Mouse (Mus musculus): ENCODE measurements at regions not wholly inside any gene's neighbourhood (a gene's known extent, or its start where the extent isn't known, plus 50 kb on each side); places are given as distances from the start of the nearest gene placed in this dataset.

DNA sequence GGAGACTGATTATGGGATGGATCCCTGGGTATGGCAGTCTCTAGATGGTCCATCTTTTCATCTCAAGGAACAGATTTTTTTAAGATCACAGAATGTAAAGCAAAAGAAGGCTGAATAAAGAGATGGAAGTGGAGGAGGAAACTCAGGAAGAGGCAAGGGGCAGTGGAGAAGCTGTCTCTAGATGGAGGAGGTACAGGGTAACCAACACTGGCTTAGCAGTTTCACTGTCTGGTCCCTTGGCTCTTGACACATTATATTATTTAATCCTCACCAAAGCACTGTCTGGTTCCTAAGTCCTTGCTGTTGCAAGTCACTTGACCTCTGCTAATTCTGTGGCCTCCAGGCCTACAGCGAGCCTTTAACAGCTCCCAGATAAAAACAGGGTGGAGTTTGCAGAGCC is 154.6 kb upstream of the Marcks start:
- DNase-seq = no peak
- intact Hi-C loops (cut with DNase I) = no loop called here

DNA sequence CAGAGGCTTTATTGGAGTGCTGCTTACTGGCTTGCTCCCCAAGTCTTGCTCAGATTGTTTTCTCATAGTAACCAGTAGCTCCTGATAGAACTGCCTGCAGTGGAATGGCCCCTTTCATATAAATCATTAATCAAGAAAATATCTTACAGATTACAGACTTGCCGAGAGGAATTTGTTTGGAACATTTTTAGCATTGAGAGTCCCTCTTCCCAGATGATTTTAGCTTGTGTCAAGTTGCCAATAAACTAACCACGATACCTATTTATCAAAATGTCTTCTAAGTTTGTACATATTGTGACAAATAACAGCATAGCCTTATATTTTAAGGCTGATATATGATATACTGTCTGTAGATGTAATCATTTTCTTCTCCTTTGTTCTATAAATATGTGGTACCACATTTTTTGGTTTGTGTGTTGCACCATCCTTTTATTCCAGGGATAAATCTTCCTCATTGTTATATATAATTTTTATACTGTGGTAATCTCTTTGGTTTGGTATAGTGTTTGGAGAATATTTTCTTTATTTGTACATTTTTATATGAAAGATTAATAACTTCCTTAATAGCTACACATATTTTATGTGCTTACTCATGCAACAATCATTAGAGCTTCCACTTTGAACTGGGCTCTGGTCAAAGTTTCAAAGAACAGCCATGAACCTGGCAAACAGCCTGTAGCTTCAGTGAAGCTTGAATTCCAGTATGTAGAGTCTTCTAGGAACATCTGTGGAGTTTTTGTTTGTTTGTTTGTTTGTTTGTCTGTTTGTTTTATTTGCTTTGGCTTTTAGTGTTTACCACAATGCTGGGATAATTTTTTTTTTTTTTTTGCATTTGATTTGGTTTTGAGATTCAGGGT is 153.1 kb upstream of the Marcks start:
- DNase-seq = no peak
- intact Hi-C loops (cut with DNase I) = no loop called here

DNA sequence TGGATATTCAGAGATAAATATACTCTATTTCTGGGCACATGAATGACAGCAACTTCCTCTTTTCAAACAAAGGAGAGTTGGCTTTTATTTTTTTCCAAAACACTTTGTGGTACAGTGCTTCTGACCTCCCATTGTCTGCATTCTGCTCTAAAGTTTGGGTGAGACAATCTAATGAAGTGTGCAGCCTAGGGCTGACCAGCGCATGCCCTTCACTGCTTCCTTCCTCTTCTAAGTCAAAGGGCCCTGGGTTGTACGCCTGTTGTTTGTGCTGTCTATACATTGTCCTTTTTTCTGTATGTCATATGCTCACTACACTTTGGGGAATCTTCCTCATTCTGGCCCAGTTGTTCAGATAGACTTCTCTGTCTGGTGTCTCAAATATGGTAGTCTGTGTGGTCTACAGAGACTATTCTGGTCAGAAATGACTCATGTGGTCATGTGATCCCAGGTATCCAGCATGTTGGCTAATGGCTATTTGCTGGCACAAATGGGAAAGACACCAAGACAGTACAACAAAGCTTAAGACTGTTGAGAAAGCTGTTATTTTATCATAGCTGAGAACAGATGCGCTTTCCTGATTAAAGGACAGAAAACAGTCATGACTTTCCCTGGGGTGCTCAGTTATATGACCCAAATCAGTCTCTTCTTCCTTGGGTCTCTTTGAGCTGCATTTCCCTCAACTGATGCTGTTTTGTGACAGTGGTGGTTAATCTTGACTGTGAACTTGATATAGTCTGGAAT is 151.4 kb upstream of the Marcks start:
- DNase-seq = no peak
- intact Hi-C loops (cut with DNase I) = loop anchor here (10.0 kb wide), 1 partner anchor 1705 kb away; no protein-coding TSS in a partner anchor

DNA sequence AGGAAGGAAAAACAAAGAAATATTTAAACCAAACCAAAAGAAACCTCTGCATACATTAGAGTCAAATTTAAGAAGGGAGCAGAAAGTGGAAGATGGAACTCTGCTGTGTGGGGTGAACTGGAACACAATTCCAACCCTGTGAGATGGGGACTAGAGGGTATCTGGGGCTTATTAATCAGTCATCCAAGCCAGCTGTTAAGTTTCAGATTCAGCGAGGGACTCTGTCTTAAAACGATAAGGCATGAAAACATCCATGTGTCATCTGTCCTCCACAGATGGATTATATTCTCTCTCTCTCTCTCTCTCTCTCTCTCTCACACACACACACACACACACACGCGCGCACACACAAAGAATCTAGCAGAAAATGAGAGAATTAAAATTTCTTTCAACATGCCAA is 147.6 kb upstream of the Marcks start:
- intact Hi-C loops (cut with DNase I) = loop anchor here (10.0 kb wide), 1 partner anchor 1708 kb away; no protein-coding TSS in a partner anchor
- DNase-seq = no peak

DNA sequence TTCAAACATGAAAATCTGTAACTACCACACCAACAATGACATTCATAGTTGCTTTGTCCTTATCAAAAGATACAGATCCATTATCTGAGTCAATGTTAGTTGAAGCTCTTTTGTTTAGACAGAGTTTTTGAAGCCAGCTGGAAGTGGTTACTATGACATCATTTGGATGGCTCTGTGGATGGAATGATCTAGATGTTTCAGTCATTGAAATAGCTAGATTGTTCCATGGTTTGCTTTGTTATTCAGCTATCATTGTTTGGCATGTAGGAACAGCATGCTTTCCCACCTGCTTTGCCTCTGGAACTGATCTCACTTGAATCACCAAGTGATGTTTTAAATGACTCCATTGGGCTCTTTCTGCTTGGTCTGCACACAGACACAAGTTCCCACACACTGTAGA is 144.2 kb upstream of the Marcks start:
- no peak for DNase-seq
- intact Hi-C loops (cut with DNase I) = loop anchor here (10.0 kb wide), 1 partner anchor 1712 kb away; no protein-coding TSS in a partner anchor

DNA sequence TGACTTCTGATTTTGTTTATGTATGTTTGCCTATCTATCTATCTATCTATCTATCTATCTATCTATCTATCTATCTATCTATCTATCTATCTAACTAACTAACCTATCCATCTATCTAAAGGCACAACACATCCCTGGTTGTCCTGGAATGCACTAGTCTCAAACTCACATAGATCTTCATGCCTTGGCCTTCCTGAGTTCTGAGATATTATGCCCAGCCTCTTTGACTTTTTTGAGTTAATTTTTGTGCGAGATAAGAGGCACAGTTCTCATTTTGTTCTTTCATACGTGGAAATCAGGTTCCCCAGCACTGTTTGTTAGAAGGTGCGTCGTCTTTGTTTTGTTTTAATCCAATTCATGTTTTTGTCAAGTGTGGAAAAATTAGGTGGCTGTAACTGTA is 142.1 kb upstream of the Marcks start:
- intact Hi-C loops (cut with DNase I) = loop anchor here (10.0 kb wide), 1 partner anchor 1714 kb away; no protein-coding TSS in a partner anchor

DNA sequence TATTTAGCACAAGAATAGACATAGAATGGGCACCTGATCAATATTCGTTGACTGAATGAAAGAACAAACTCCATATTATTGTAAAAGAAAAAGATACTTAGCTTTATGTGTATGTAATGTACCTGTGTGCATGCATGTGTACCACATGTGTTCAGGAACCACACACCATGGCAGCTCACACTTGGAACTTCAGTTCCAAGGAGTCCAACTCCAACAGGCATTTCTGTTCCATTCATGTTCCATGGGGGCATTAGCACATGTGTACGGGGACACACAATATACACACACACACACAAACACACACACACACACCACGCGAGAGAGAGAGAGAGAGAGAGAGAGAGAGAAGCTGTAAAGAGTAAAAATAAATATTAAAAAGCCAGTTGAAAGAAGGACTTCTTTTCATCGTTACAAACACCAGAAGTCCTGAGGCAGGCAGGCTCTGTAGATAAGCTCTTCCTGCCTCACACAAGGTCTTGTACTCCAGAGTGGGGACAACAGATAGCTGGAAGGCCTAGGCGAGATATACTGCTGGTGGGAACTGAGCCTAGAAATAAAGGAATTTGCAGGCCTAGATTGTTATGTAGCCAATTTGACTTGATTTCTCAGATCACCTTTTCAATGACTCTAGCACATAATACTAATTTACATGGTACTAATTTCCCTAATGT is 141.6 kb upstream of the Marcks start:
- intact Hi-C loops (cut with DNase I) = loop anchor here (10.0 kb wide), 1 partner anchor 1715 kb away; no protein-coding TSS in a partner anchor
- no peak for DNase-seq

More for the DNA sequence above, 142.1 kb upstream of the Marcks start:
- no peak for DNase-seq

DNA sequence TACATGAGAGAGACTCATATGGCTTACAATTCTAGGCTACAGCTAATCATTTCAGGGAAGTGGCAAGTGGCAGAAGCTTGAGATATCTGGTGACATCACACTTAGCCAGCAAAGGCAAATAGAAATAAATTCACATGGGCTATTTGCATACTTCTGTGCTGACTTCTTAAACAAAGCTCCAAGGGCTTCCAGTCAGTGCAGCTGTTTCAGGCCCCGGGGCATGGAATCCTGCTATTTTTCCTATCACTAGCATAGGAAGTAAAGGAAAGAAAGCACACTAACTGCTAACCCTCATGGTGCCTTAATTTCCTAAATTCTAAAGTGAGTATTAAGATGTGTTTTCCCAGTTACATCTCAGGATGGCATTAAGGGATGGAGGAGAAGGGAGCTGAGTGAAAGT is 140.6 kb upstream of the Marcks start:
- intact Hi-C loops (cut with DNase I) = no loop called here

DNA sequence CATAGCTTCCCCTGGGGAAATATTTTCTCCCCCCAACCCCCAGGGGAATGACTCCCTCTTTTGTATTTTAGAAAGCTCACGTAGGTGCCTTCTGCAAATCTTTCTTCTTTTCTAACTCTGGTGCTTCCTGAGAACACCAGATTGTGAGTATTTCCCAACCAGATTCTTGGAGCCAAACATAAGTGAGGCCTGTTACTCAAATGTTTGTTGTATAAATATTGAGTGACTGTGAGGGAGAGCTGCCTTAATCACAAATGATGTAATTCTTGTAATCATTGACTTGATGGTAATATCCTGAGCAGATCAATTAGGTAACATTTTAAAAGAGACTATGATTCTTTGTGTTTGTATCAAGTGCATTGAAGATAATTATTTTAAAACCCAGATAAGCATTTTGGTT is 137.1 kb upstream of the Marcks start:
- intact Hi-C loops (cut with DNase I) = no loop called here
- DNase-seq = no peak

More for the DNA sequence above, 140.6 kb upstream of the Marcks start:
- DNase-seq = no peak

DNA sequence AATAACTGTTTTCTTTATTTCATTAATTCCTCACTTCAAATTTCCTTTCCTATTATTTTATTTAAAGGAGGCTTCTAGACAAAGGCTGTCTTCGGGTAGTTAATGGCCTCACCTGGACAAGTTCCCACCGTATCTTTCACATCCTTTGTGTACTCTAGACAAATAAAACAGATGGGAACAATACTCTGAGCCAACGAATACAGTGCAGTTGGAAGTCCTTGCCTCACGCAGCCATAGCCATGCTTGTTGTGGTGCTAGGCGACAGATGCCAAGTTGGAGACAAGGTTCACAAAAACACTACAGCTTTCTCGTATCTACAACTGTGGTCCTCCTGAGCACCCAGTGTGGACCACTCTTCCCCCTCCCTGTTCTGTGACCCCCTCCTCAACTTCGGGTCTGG is 136.6 kb upstream of the Marcks start:
- DNase-seq = no peak

DNA sequence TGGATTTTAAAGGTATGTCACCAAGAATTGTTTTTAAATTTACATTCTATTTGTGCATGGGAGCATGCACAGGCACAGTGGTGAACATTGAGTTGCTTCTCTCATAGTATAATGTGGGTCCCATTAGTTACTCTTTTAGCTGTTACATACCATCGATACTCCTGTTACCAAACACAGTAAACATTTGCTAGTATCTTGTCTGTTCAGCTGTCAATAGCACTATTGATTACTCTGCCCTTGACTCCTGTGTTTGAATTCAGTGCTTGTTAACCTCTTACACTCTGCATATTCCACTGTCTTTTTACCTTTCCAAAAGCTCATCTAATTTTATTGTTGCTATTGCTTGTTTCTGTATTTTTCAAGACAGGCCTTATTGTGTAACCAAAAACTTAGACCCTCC is 133.2 kb upstream of the Marcks start:
- intact Hi-C loops (cut with DNase I) = no loop called here
- DNase-seq = no peak

More for the DNA sequence above, 136.6 kb upstream of the Marcks start:
- intact Hi-C loops (cut with DNase I) = no loop called here

DNA sequence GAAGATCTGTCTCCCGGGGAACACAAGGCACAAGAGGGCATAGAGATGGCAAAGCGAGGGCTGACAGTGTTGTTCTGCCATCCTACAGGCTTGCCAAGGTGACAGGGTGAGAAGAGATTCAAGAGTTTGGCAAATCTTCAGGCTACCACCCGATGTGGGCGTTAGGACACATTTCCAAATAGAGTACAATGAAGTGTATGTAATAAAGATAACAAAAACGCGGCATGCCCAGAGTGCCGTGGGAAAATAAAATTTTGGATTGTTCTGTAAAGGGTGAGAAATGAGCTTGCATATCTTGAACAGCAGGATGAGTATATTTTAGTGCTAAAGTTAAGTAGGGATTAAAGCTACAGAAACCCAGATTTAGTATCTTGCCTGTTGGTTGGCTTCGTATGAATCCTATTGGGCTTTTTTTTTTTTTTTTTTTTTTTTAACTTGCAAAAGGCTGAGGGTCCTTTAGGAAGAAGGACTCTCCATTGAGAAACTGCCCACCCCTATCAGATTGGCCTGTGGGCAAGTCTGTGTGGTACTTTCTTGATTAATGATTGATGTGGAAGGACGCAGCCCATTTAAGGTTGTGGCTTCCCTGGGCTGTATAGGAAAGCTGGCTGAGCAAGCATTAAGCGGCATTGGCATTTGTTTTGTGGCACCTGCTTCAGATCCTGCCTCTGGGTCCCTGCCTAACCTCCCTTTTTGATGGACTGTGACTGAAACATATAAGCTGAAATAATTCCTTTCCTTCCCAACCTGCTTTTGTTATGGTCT is 131.7 kb upstream of the Marcks start:
- intact Hi-C loops (cut with DNase I) = no loop called here
- DNase-seq = no peak

DNA sequence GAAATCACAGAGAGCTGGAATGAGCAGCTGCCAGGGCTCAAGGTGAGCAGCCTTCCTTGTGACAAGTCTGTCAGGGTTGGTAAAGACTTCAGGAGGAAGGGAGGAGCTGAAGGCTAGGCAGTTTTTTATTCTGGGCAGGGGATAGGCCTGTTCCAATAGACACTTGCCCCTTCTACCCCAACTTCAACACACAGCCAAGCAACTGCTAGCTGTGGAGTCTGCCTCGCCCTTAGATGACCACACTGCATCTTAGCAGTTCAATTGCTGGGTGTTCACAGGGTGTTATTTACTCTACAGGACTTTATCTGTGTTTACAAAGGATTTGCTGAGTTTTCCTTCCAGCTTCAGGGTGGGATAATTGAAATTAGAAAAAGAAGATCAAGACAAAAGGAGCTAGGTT is 128.2 kb upstream of the Marcks start:
- DNase-seq = no peak
- intact Hi-C loops (cut with DNase I) = no loop called here

DNA sequence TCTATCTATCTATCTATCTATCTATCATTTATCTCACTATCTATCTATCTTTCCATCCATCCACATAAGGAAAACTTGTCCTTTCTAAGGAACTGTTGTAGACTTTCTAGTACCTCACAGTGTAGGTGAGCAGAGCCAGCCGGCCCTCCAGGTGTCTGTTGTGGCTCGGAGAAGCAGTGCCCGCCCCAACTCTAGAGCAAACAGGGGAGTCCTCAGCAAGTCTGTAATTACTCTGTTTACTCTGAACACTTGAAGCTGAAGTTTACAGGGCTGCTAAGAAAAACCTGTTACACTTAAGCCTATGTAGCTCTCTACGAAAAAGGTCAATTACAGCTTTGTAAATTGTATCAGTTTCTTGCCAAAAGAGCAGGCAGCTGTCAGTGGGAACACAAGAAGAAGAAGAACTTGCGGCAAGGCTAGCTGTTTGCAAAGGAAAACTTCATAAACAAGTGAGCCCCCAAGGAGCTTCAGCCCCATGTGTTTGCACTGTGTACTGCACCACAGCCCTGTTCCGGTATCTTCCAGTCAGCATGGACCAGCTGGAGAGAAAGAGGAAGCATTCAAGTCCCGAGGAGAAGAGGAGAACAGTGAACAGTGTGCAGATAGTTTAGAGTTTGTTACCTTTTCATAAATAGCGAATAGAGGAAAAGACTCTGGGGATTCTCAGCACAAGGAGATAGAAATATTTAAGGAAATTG is 122.2 kb upstream of the Marcks start:
- DNase-seq = peak; percentile 49 to 54
- intact Hi-C loops (cut with DNase I) = no loop called here

DNA sequence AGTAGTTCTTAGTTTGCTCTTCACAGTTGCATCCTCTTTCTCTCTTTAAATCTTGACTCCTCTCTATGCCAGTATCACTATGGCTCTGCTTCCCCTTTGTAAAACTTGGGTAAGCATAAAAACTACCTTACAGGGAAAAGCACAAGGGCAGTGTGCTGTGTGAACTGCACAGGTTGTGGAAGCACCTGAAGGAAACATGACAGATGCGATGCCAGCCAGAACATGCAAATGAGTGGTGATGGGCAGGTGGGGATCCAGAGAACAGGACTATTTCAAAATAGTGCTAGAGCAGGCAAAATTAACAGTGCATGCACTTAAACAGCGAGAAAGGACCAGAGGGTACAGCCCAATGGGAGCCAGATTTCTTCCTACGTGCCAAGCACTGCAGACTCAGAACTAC is 120.5 kb upstream of the Marcks start:
- intact Hi-C loops (cut with DNase I) = no loop called here
- DNase-seq = no peak

DNA sequence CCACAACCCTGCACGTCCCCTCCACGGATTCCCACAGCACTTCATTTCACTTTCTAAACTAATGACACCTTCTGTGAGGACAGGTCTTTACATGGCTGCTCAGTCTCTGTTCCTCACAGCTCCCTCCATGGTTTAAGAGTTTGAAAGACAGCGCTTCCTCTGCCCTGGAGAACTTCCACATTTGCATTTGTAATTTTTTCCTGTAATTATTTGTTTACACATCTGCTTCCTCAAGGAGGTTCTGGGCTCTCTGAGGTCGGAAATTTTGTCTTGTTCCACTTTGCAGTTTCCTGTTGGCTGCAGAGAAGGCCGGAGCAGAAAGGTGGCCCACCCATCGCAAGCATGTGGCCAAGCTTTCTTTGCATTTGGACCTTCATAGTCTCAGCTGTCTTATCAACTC is 118.8 kb upstream of the Marcks start:
- DNase-seq = peak in 1 of 2 experiments; percentile 19

DNA sequence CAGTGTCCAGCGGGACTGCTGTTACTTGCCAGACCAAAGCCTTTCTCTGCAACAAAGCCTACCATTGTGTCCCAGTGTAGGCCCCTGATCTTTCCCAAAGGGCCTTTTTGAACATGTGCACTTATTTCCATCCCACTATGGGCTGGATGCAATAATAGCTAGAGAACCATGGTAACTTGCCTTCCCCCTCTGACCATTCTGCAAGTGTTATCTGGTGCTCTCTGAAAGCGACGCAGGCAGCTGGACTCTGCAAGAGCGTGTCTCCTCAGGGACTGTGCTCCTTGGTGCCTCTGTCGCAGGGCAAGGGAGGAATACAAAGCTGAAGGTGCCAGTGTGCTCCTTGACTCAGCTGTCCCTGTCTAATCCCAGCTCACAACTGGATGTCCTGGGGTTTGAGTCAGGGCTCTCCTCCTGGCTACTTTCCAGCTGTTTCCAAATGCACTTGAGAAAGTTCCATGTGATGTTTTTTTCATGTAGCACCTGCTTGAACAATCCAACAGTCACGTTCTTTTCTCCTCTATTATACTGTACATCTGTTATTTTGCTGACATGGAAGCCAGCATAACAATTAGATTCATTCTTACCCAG is 112.3 kb upstream of the Marcks start:
- peak in 1 of 2 experiments; percentile 17 for DNase-seq
- intact Hi-C loops (cut with DNase I) = no loop called here

More for the DNA sequence above, 118.8 kb upstream of the Marcks start:
- intact Hi-C loops (cut with DNase I) = no loop called here

DNA sequence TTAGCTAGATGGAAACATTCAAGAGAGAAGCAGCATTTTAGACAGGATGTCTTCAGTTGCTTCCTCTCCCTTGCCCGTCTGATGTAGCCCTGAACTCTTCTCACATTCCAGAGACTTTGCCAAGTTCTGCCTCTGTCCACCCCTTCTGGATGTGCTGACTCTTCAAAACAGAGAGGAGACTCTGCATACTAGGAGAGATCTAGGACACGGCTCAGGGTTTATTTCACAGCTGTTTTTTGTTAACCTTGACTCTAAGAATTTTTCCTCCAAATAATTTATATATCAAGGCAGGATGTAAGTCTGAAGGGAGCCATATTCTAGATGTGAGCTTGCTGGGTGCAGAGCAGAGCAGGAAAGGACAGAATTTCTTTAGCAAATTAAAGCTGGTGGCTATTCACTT is 111.4 kb upstream of the Marcks start:
- peak in 1 of 2 experiments; percentile 20 for DNase-seq
- intact Hi-C loops (cut with DNase I) = no loop called here

DNA sequence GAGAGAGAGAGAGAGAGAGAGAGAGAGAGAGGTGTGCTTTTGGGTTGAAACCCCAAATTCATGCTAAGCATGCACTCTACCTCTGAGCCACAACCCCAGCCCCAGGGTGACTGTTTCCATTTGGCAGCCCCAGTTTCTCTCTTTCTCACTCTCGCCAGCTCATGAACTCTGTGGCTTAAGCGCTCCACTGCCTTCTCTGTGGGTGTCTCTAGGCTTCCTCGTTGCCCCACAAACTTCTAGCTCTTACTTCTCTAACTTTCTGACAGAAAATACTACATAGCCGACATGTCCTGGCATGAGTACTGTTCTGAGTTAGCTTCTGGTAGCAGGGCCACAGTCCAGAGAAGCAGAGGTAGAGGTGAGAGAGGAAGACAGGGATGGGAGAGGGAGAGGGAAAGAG is 110.8 kb upstream of the Marcks start:
- no peak for DNase-seq
- intact Hi-C loops (cut with DNase I) = no loop called here
